Mouse (Mus musculus) MEL (cell line): ENCODE results near the gene Hnrnpr. TPM values are rescaled to one million over a fixed set of nuclear protein-coding genes. Genes with fewer than 3 reads are reported as not detected.

Experiments
- DNase-seq: peaks from one replicate; pipeline ENCODE4 v3.0.0; 2011; ENCODE audit warnings: low read depth, low spot score
- H3K27ac ChIP-seq: 2 replicates; pipeline ENCODE4 v1.5.1; 2012; ENCODE audit warnings: low read depth, mild to moderate bottlenecking, control low read depth, low read length, moderate library complexity; ENCODE audit not compliant: control insufficient read depth
- H3K27me3 ChIP-seq, 2 experiments: fragments of 150-350 bp in 1 of 2; sonication (generic) in 1 of 2; 2 replicates each; pipeline ENCODE4 v1.6.1; 2012; ENCODE audit warnings: low read length in 2 of 2, mild to moderate bottlenecking in 2 of 2, improper control_type of control experiment in 1 of 2, moderate library complexity in 1 of 2; ENCODE audit not compliant: insufficient read depth in 2 of 2, control insufficient read depth in 1 of 2
- H3K36me3 ChIP-seq, 2 experiments: 2 replicates each; pipeline ENCODE4 v1.6.1; 2012 to 2014; ENCODE audit warnings: low read length in 2 of 2, improper control_type of control experiment in 1 of 2, inconsistent platforms in 1 of 2, mild to moderate bottlenecking in 1 of 2; ENCODE audit not compliant: insufficient read depth in 2 of 2, control insufficient read depth in 1 of 2
- H3K4me1 ChIP-seq, 2 experiments: fragments of 150-350 bp in 1 of 2; sonication (generic) in 1 of 2; 2 replicates each; pipeline ENCODE4 v1.6.1; 2012; ENCODE audit warnings: low read length in 2 of 2, improper control_type of control experiment in 1 of 2, mild to moderate bottlenecking in 1 of 2; ENCODE audit not compliant: insufficient read depth in 2 of 2, control insufficient read depth in 1 of 2
- H3K4me3 ChIP-seq, 2 experiments: fragments of 150-350 bp in 1 of 2; sonication (generic) in 1 of 2; 2 replicates each; pipeline ENCODE4 v1.5.1; 2012; ENCODE audit warnings: low read depth in 2 of 2, low read length in 2 of 2, mild to moderate bottlenecking in 2 of 2, moderate library complexity in 2 of 2, control low read depth in 1 of 2, improper control_type of control experiment in 1 of 2; ENCODE audit not compliant: control insufficient read depth in 1 of 2, insufficient read depth in 1 of 2
- H3K79me2 ChIP-seq: 2 replicates; pipeline ENCODE4 v1.6.1; 2012; ENCODE audit warnings: mild to moderate bottlenecking, low read length, moderate library complexity; ENCODE audit not compliant: control insufficient read depth, poor library complexity, insufficient read depth
- H3K9ac ChIP-seq: 2 replicates; pipeline ENCODE4 v1.6.1; 2012; ENCODE audit warnings: low read depth, mild to moderate bottlenecking, control low read depth, low read length, moderate library complexity; ENCODE audit not compliant: control insufficient read depth, poor library complexity, severe bottlenecking
- H3K9me3 ChIP-seq: fragments of 150-350 bp; sonication (generic); replicated peaks from 2 replicates; pipeline ENCODE4 v1.6.1; 2012; ENCODE audit warnings: mild to moderate bottlenecking, low read length, improper control_type of control experiment, moderate library complexity; ENCODE audit not compliant: insufficient read depth
- BHLHE40 ChIP-seq: IDR thresholded peaks from 2 replicates; pipeline ENCODE4 v1.6.1; 2012; ENCODE audit warnings: low read depth, mild to moderate bottlenecking, inconsistent platforms, low read length, improper control_type of control experiment, borderline replicate concordance
- CHD1 ChIP-seq: IDR thresholded peaks from 2 replicates; pipeline ENCODE4 v1.6.1; 2012; ENCODE audit warnings: low read depth, mild to moderate bottlenecking, inconsistent platforms, low read length, improper control_type of control experiment
- CTCF ChIP-seq, 3 experiments: IDR thresholded peaks in 2 of 3; conservative IDR thresholded peaks in 1 of 3; 2 replicates each; pipeline ENCODE4 v1.5.1; 2011 to 2012; ENCODE audit warnings: low read length in 3 of 3, low read depth in 2 of 3, mild to moderate bottlenecking in 2 of 3, improper control_type of control experiment in 1 of 3, inconsistent platforms in 1 of 3, mixed read lengths in 1 of 3, moderate library complexity in 1 of 3; ENCODE audit not compliant: control insufficient read depth in 1 of 3, insufficient read depth in 1 of 3, poor library complexity in 1 of 3, severe bottlenecking in 1 of 3
- E2F4 ChIP-seq: IDR thresholded peaks from 2 replicates; pipeline ENCODE4 v1.6.1; 2011; ENCODE audit warnings: low read depth, low read length, improper control_type of control experiment, borderline replicate concordance
- ELF1 ChIP-seq: IDR thresholded peaks from 2 replicates; pipeline ENCODE4 v1.6.1; 2014; ENCODE audit warnings: low read depth, mild to moderate bottlenecking, inconsistent platforms, low read length, improper control_type of control experiment, moderate library complexity
- HCFC1 ChIP-seq: IDR thresholded peaks from 2 replicates; pipeline ENCODE4 v1.6.1; 2012; ENCODE audit warnings: low read depth, mild to moderate bottlenecking, inconsistent platforms, low read length, improper control_type of control experiment, moderate library complexity
- JUND ChIP-seq: IDR thresholded peaks from 2 replicates; pipeline ENCODE4 v1.6.1; 2011; ENCODE audit warnings: low read depth, mild to moderate bottlenecking, improper control_type of control experiment, low read length
- MAFK ChIP-seq: IDR thresholded peaks from 2 replicates; pipeline ENCODE4 v1.6.1; 2011; ENCODE audit warnings: low read depth, mild to moderate bottlenecking, low read length, improper control_type of control experiment, borderline replicate concordance
- MAX ChIP-seq: IDR thresholded peaks from 2 replicates; pipeline ENCODE4 v1.6.1; 2011; ENCODE audit warnings: low read length, improper control_type of control experiment
- NELFE ChIP-seq: IDR thresholded peaks from 2 replicates; pipeline ENCODE4 v1.6.1; 2011; ENCODE audit warnings: low read depth, low read length, improper control_type of control experiment
- POLR2A ChIP-seq, 2 experiments: IDR thresholded peaks; 2 replicates each; pipeline ENCODE4 v1.6.1; 2011 to 2012; ENCODE audit warnings: low read length in 2 of 2, mild to moderate bottlenecking in 2 of 2, control low read depth in 1 of 2, improper control_type of control experiment in 1 of 2, low read depth in 1 of 2, moderate library complexity in 1 of 2; ENCODE audit not compliant: control insufficient read depth in 1 of 2, insufficient read depth in 1 of 2, poor library complexity in 1 of 2
- POLR2AphosphoS2 ChIP-seq: IDR thresholded peaks from 2 replicates; pipeline ENCODE4 v1.6.1; 2011; ENCODE audit warnings: low read length, improper control_type of control experiment
- RAD21 ChIP-seq: IDR thresholded peaks from 2 replicates; pipeline ENCODE4 v1.6.1; 2011; ENCODE audit warnings: mild to moderate bottlenecking, low read depth, low read length, improper control_type of control experiment
- RCOR1 ChIP-seq: IDR thresholded peaks from 2 replicates; pipeline ENCODE4 v1.6.1; 2012; ENCODE audit warnings: low read depth, mild to moderate bottlenecking, inconsistent platforms, low read length, improper control_type of control experiment
- SMC3 ChIP-seq: IDR thresholded peaks from 2 replicates; pipeline ENCODE4 v1.6.1; 2011; ENCODE audit warnings: low read depth, low read length, improper control_type of control experiment
- TAL1 ChIP-seq: IDR thresholded peaks from 2 replicates; pipeline ENCODE4 v1.6.1; 2012; ENCODE audit warnings: mild to moderate bottlenecking, inconsistent platforms, low read length, moderate library complexity, mixed read lengths
- USF1 ChIP-seq: IDR thresholded peaks from 2 replicates; pipeline ENCODE4 v1.6.1; 2014; ENCODE audit warnings: low read depth, mild to moderate bottlenecking, inconsistent platforms, low read length, improper control_type of control experiment, moderate library complexity
- polyA plus RNA-seq, 2 experiments: library from polyadenylated mRNA; stranded (reverse) in 1 of 2; unstranded in 1 of 2; fragments of >175 nt in 1 of 2; fragments of >200 nt in 1 of 2; gene quantifications; 2 replicates each; pipeline versions ENCODE4 v1.2.1 to v1.2.4; 2012; ENCODE audit warnings: low replicate concordance in 2 of 2, low read depth in 1 of 2; ENCODE audit not compliant: insufficient read length in 2 of 2, insufficient read depth in 1 of 2, missing spikeins in 1 of 2
- total RNA-seq: library from RNA; depleted of rRNA; stranded (reverse); fragments of 300-350 nt; gene quantifications from 2 replicates; pipeline ENCODE4 v1.2.3, GENCODE M21; 2012

Gene Hnrnpr
- total and polyA plus RNA-seq, 3 experiments: 97.2 to 366 (median 148) TPM

GRCm38 (mm10) chr4:136373494-136374181 lies 62.9 kb downstream of the Hnrnpr start:
- H3K9ac ChIP-seq: no peak overlapping the region
- no peaks in the 10 kb centered on the region for H3K79me2 ChIP-seq
- no peaks in the 10 kb centered on the region for H3K4me1 ChIP-seq
- TF ChIP-seq BHLHE40 (no peak), POLR2AphosphoS2 (no peak), CHD1 (no peak)
- TF ChIP-seq, all 39 proteins: peak for 0
- Histone ChIP-seq H3K4me3 (no peak overlapping the region), H3K27me3 (no peaks in the 10 kb centered on the region; a peak in 3 of 4 replicates), H3K36me3 (no peaks in the 10 kb centered on the region), H3K27ac (no peak overlapping the region), H3K9me3 (no peaks in the 10 kb centered on the region)
- DNase-seq: no peak

- H3K27ac ChIP-seq: no peak overlapping the region
- H3K27me3 ChIP-seq: no peaks in the 10 kb centered on the region; a peak in 3 of 4 replicates
- no peaks in the 10 kb centered on the region for H3K36me3 ChIP-seq
- TF ChIP-seq RAD21 (no peak), MAFK (peak; percentile 71)
- no peaks in the 10 kb centered on the region for H3K79me2 ChIP-seq
- no peak for DNase-seq
- no peak overlapping the region for H3K9ac ChIP-seq
- H3K4me3 ChIP-seq: no peak overlapping the region
- H3K9me3 ChIP-seq: no peaks in the 10 kb centered on the region
- H3K4me1 ChIP-seq: no peaks in the 10 kb centered on the region
Measured at GRCm38 (mm10) chr4:136377001-136377400, 66.3 kb downstream of the Hnrnpr start.

GRCm38 (mm10) chr4:136383052-136383451 lies 72.3 kb downstream of the Hnrnpr start:
- peak; percentile 41 for TF ChIP-seq SMC3
- TF ChIP-seq CHD1: no peak
- TF ChIP-seq CTCF (IDR thresholded peaks at IDR 0.05 in 2 of 3, conservative IDR thresholded peaks at IDR 0.05 in 1 of 3; ENCODE audit: control insufficient read depth in 1 of 3, insufficient read depth in 1 of 3, low read depth in 2 of 3, low read length in 3 of 3, poor library complexity in 1 of 3, severe bottlenecking in 1 of 3): peak; percentile 51 to 67 (median 58)
- peak; percentile 54 for TF ChIP-seq RAD21
- TF ChIP-seq, all 39 proteins: peak for 3
- H3K79me2 ChIP-seq: no peaks in the 10 kb centered on the region
- no peak overlapping the region for H3K9ac ChIP-seq
- H3K4me3 ChIP-seq: no peak overlapping the region
- no peak overlapping the region for H3K27ac ChIP-seq
- DNase-seq: peak; percentile 22
- H3K27me3 ChIP-seq: no peaks in the 10 kb centered on the region; a peak in 1 of 4 replicates
- no peaks in the 10 kb centered on the region for H3K4me1 ChIP-seq
- H3K36me3 ChIP-seq: no peaks in the 10 kb centered on the region
- H3K9me3 ChIP-seq: no peaks in the 10 kb centered on the region

DNA sequence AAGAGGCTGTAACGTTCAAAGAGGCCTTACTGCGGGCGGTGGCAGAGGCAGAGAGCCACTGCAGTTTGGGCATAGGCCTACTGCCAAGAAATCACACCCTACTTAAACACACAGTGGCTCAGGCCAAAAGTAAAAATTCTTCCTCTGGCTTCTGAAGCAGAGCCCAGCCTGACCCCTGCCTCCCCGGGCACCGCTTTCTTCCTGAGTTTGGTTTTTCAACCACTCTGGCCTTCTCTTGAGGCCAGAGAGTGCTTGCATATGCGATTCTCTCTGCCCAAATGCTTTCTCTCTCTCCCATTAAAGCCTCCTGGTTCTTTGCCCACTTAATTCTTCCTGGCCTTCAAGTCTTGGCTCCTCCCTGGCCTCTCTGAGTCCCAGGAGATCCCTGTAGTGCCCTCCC lies 73.1 kb downstream of the Hnrnpr start:
- no peaks in the 10 kb centered on the region for H3K9me3 ChIP-seq
- H3K27me3 ChIP-seq: no peaks in the 10 kb centered on the region; a peak in 1 of 4 replicates
- H3K36me3 ChIP-seq: no peaks in the 10 kb centered on the region
- no peak overlapping the region for H3K4me3 ChIP-seq
- H3K79me2 ChIP-seq: no peaks in the 10 kb centered on the region
- no peak for DNase-seq
- H3K4me1 ChIP-seq: no peaks in the 10 kb centered on the region
- H3K27ac ChIP-seq: no peak overlapping the region
- TF ChIP-seq CTCF (IDR thresholded peaks at IDR 0.05 in 2 of 3, conservative IDR thresholded peaks at IDR 0.05 in 1 of 3; ENCODE audit: control insufficient read depth in 1 of 3, insufficient read depth in 1 of 3, low read depth in 2 of 3, low read length in 3 of 3, poor library complexity in 1 of 3, severe bottlenecking in 1 of 3) (no peak), USF1 (no peak), MAX (no peak), TAL1 (no peak), HCFC1 (no peak), RCOR1 (no peak), E2F4 (no peak), NELFE (no peak), POLR2A (IDR thresholded peaks at IDR 0.05; ENCODE audit: control insufficient read depth in 1 of 2, insufficient read depth in 1 of 2, low read depth in 1 of 2, low read length in 2 of 2, poor library complexity in 1 of 2) (no peak), MAFK (no peak), ELF1 (no peak), JUND (no peak)
- no peak overlapping the region for H3K9ac ChIP-seq
